Mouse (Mus musculus) ES-E14 (cell line): ENCODE measurements around the gene Arih2. TPM values are rescaled to one million over a fixed set of nuclear protein-coding genes. Genes with fewer than 3 reads are reported as not detected.

Experiments used
- DNase-seq: peaks from one replicate; pipeline ENCODE4 v3.0.0-alpha.2; 2013; ENCODE audit warnings: low read depth, low spot score
- H3K27ac ChIP-seq: 2 replicates; pipeline ENCODE4 v1.5.1; 2012; ENCODE audit warnings: low read depth, mild to moderate bottlenecking, low read length, moderate library complexity, mixed read lengths; ENCODE audit not compliant: poor library complexity, insufficient read depth, severe bottlenecking
- H3K36me3 ChIP-seq: 2 replicates; pipeline ENCODE4 v1.6.1; 2012; ENCODE audit warnings: mild to moderate bottlenecking, low read length, moderate library complexity, mixed read lengths; ENCODE audit not compliant: control insufficient read depth, poor library complexity, insufficient read depth, severe bottlenecking
- H3K4me1 ChIP-seq, 2 experiments: fragments of 150-350 bp in 1 of 2; sonication (generic) in 1 of 2; 2 replicates each; pipeline ENCODE4 v1.6.1; 2012; ENCODE audit warnings: low read length in 2 of 2, mild to moderate bottlenecking in 1 of 2, mixed read lengths in 1 of 2; ENCODE audit not compliant: control insufficient read depth in 2 of 2, insufficient read depth in 2 of 2, poor library complexity in 1 of 2
- H3K4me3 ChIP-seq, 2 experiments: fragments of 150-350 bp in 1 of 2; sonication (generic) in 1 of 2; 2 replicates each; pipeline ENCODE4 v1.5.1; 2012; ENCODE audit warnings: low read length in 2 of 2, low read depth in 1 of 2, mild to moderate bottlenecking in 1 of 2, mixed read lengths in 1 of 2; ENCODE audit not compliant: insufficient read depth in 1 of 2, poor library complexity in 1 of 2, severe bottlenecking in 1 of 2
- H3K9ac ChIP-seq: 2 replicates; pipeline ENCODE4 v1.6.1; 2012; ENCODE audit warnings: low read depth, mild to moderate bottlenecking, low read length, mixed read lengths; ENCODE audit not compliant: poor library complexity, insufficient read depth, severe bottlenecking
- H3K9me3 ChIP-seq: fragments of 150-350 bp; sonication (generic); 2 replicates; pipeline ENCODE4 v1.6.1; 2012; ENCODE audit warnings: low read depth, mild to moderate bottlenecking, low read length; ENCODE audit not compliant: control insufficient read depth, insufficient read depth
- CHD2 ChIP-seq: IDR thresholded peaks from 2 replicates; pipeline ENCODE4 v1.6.1; 2014; ENCODE audit warnings: mild to moderate bottlenecking, low read depth, low read length, inconsistent platforms
- HCFC1 ChIP-seq: IDR thresholded peaks from 2 replicates; pipeline ENCODE4 v1.6.1; 2012; ENCODE audit warnings: low read length, inconsistent platforms, borderline replicate concordance; ENCODE audit not compliant: insufficient read depth
- MAFK ChIP-seq: IDR thresholded peaks from 2 replicates; pipeline ENCODE4 v1.6.1; 2014; ENCODE audit warnings: mild to moderate bottlenecking, low read depth, low read length, inconsistent platforms; ENCODE audit not compliant: insufficient read depth
- ZC3H11A ChIP-seq: IDR thresholded peaks from 2 replicates; pipeline ENCODE4 v1.6.1; 2012; ENCODE audit warnings: low read depth, mild to moderate bottlenecking, inconsistent platforms, low read length, borderline replicate concordance
- ZNF384 ChIP-seq: IDR thresholded peaks from 2 replicates; pipeline ENCODE4 v1.6.1; 2012; ENCODE audit warnings: low read depth, low read length, inconsistent platforms
- in situ Hi-C, 2 experiments: fragments of 600-800 bp; cut with MboI; formaldehyde crosslinking; loops; one replicate each; pipeline ENCODE4 v1.15.1; 2025; ENCODE audit warnings: low sequenced_read_pairs in 2 of 2, inconsistent platforms in 1 of 2; ENCODE audit not compliant: unreplicated experiment in 2 of 2
- total RNA-seq: library from RNA; depleted of rRNA; stranded (reverse); fragments of 300-350 nt; gene quantifications from 2 replicates; pipeline ENCODE4 v1.2.3, GENCODE M21; 2012

The Arih2 gene
- total RNA-seq, 1 experiment, result 128 TPM

DNA sequence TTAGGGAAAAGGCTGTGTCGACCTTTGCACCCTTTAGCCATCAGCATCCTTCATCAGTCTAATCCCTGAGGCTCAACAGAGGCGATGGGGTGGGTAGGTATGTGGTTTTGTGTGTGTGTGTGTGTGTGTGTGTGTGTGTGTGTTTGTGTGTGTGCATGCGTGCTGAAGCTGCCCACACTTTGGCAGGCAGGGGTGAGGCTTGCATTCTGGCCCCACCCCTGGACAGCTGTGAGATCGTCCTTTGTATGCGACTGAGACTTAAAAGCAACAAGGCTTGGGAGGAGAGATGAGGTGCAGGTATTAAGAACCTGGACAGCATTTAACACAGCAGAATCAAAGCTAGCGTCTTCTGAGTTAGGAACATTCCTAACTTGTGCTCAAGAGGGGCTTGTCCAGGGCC lies 72.2 kb downstream of the Arih2 start:
- H3K9me3 ChIP-seq, result no peaks in the 10 kb centered on the region
- no peak overlapping the region for H3K9ac ChIP-seq
- H3K4me3 ChIP-seq, result 0 out of 4 replicates have a peak overlapping the region, but pooled peaks of 1 of the 2 experiments have one; percentile 76
- in situ Hi-C loops, result no loop called here
- no peak overlapping the region for H3K27ac ChIP-seq
- no peak for TF ChIP-seq ZC3H11A
- no peak for TF ChIP-seq HCFC1
- no peak for TF ChIP-seq CHD2
- TF ChIP-seq MAFK, result no peak
- TF ChIP-seq ZNF384, result no peak
- no peak for DNase-seq
- peaks cover 6 to 43% of the 10 kb centered on the region in 2 experiments; a peak in 3 of 4 replicates for H3K4me1 ChIP-seq
- peaks cover 22% of the 10 kb centered on the region for H3K36me3 ChIP-seq

- no peak overlapping the region for H3K9ac ChIP-seq
- H3K36me3 ChIP-seq, result peaks cover 35% of the 10 kb centered on the region
- TF ChIP-seq CHD2 (no peak), MAFK (no peak), ZNF384 (no peak), ZC3H11A (no peak), HCFC1 (no peak)
- 0 out of 4 replicates have a peak overlapping the region, but pooled peaks of 1 of the 2 experiments have one; percentile 17 for H3K4me3 ChIP-seq
- H3K4me1 ChIP-seq, result peaks cover 6 to 50% of the 10 kb centered on the region in 2 experiments; a peak in 3 of 4 replicates
- H3K9me3 ChIP-seq, result no peaks in the 10 kb centered on the region
- H3K27ac ChIP-seq, result no peak overlapping the region
- in situ Hi-C loops, result no loop called here
- DNase-seq, result no peak
These were observed 73.6 kb downstream of the Arih2 start for GRCm38 (mm10) chr9:108575321-108576297.

GRCm38 (mm10) chr9:108574921-108575320 lies 74.3 kb downstream of the Arih2 start:
- no peak overlapping the region for H3K9ac ChIP-seq
- in situ Hi-C loops, result no loop called here
- no peak for DNase-seq
- TF ChIP-seq MAFK (no peak), CHD2 (no peak), ZC3H11A (no peak), HCFC1 (no peak), ZNF384 (no peak)
- H3K36me3 ChIP-seq, result peaks cover 35% of the 10 kb centered on the region
- 0 out of 4 replicates have a peak overlapping the region, but pooled peaks of 1 of the 2 experiments have one; percentile 17 for H3K4me3 ChIP-seq
- H3K27ac ChIP-seq, result no peak overlapping the region
- H3K4me1 ChIP-seq, result peaks cover 6 to 49% of the 10 kb centered on the region in 2 experiments; a peak in 3 of 4 replicates
- H3K9me3 ChIP-seq, result no peaks in the 10 kb centered on the region

- Histone ChIP-seq H3K9me3 (no peaks in the 10 kb centered on the region), H3K9ac (peak overlapping the region; percentile 17; the same call in 1 of the 2 replicates), H3K4me3 (peak overlapping the region; percentile 2 to 9; a peak in 1 of 4 replicates), H3K4me1 (peaks cover 4 to 41% of the 10 kb centered on the region in 2 experiments; a peak in 3 of 4 replicates), H3K36me3 (peaks cover 35% of the 10 kb centered on the region), H3K27ac (peak overlapping the region; percentile 29; the same call in 1 of the 2 replicates)
- no peak for TF ChIP-seq ZNF384
- no peak for TF ChIP-seq HCFC1
- no peak for TF ChIP-seq CHD2
- no peak for TF ChIP-seq ZC3H11A
- TF ChIP-seq MAFK, result no peak
- in situ Hi-C loops, result no loop called here
- DNase-seq, result peak; percentile 82
These were observed 75.2 kb downstream of the Arih2 start for GRCm38 (mm10) chr9:108573774-108574690.
